Mouse (Mus musculus) liver, embryonic 11.5 days (tissue): ENCODE measurements around the gene Snd1. TPM values are rescaled to one million over a fixed set of nuclear protein-coding genes. Genes with fewer than 3 reads are reported as not detected.
A peak's percentile ranks its signal among the peaks of the same experiment; 100 is the strongest.

Experiments used
- ATAC-seq: fragments of 200-750 bp; cut with Nextera tagmentation; replicated peaks from 2 replicates; pipeline ENCODE4 v1.8.0; 2017; ENCODE audit warnings: moderate number of reproducible peaks, mild to moderate bottlenecking, moderate TSS enrichment, moderate library complexity; ENCODE audit not compliant: low FRiP score
- DNase-seq: peaks from one replicate; pipeline ENCODE4 v3.0.0-alpha.2; 2017; ENCODE audit warnings: low spot score
- H3K27ac ChIP-seq: fragments of 300-500 bp; sonication (generic); 2 replicates; pipeline ENCODE4 v1.5.1; 2014; ENCODE audit warnings: mild to moderate bottlenecking, low read depth, low read length, control low read depth
- H3K27me3 ChIP-seq: fragments of 300-500 bp; sonication (generic); replicated peaks from 2 replicates; pipeline ENCODE4 v1.6.1; 2014; ENCODE audit warnings: low read length, mixed read lengths; ENCODE audit not compliant: control insufficient read depth, insufficient read depth
- H3K36me3 ChIP-seq: fragments of 300-500 bp; sonication (generic); 2 replicates; pipeline ENCODE4 v1.6.1; 2014; ENCODE audit warnings: mild to moderate bottlenecking, low read length, moderate library complexity, mixed read lengths; ENCODE audit not compliant: control insufficient read depth, insufficient read depth
- H3K4me1 ChIP-seq: fragments of 300-500 bp; sonication (generic); replicated peaks from 2 replicates; pipeline ENCODE4 v1.6.1; 2014; ENCODE audit warnings: low read length, mixed read lengths; ENCODE audit not compliant: control insufficient read depth, insufficient read depth
- H3K4me2 ChIP-seq: fragments of 300-500 bp; sonication (generic); 2 replicates; pipeline ENCODE4 v1.6.1; 2014; ENCODE audit warnings: mild to moderate bottlenecking, control low read depth, moderate library complexity
- H3K4me3 ChIP-seq: fragments of 300-500 bp; sonication (generic); 2 replicates; pipeline ENCODE4 v1.5.1; 2014; ENCODE audit warnings: low read depth, low read length, control low read depth
- H3K9ac ChIP-seq: fragments of 300-500 bp; sonication (generic); 2 replicates; pipeline ENCODE4 v1.6.1; 2014; ENCODE audit warnings: low read depth, low read length, control low read depth
- H3K9me3 ChIP-seq: fragments of 300-500 bp; sonication (generic); 2 replicates; pipeline ENCODE4 v1.6.1; 2016; ENCODE audit warnings: low read length, inconsistent platforms, mixed read lengths; ENCODE audit not compliant: control insufficient read depth
- WGBS: fragments of 180-500 bp; shearing (Covaris S2); extraction: QIAGEN DNeasy Blood & Tissue Kit; methylation state at CpG from one replicate; pipeline ENCODE4 v1.1.7; 2014; 5-methylcytosine and 5-hydroxymethylcytosine counted together
- polyA plus RNA-seq: library from polyadenylated mRNA; unstranded; fragments of >200 nt; fragmentation: Nextera tagmentation; extraction: Ambion mirVana; gene quantifications from 2 replicates; pipeline ENCODE4 v1.2.1, GENCODE M21; 2014

The Snd1 gene
- polyA plus RNA-seq, 1 experiment from 2014 or later = 107 TPM

GRCm38 (mm10) chr6:28633656-28634055 lies 158.7 kb downstream of the Snd1 start:
- ATAC-seq = no peak
- no peak overlapping the region for H3K4me3 ChIP-seq
- peaks cover 11% of the 10 kb centered on the region for H3K4me1 ChIP-seq
- DNase-seq = no peak
- no peaks in the 10 kb centered on the region for H3K9me3 ChIP-seq
- WGBS = 69% methylated on average over 3 of the region's 3 CpGs
- no peaks in the 10 kb centered on the region for H3K36me3 ChIP-seq
- H3K27ac ChIP-seq = no peak overlapping the region
- H3K4me2 ChIP-seq = no peak overlapping the region
- no peaks in the 10 kb centered on the region for H3K27me3 ChIP-seq
- H3K9ac ChIP-seq = no peak overlapping the region

GRCm38 (mm10) chr6:28635092-28635491 lies 160.2 kb downstream of the Snd1 start:
- peaks cover 11% of the 10 kb centered on the region for H3K4me1 ChIP-seq
- H3K27ac ChIP-seq = no peak overlapping the region
- no peaks in the 10 kb centered on the region for H3K36me3 ChIP-seq
- no peak overlapping the region for H3K4me3 ChIP-seq
- DNase-seq = no peak
- no peak overlapping the region for H3K4me2 ChIP-seq
- no peaks in the 10 kb centered on the region for H3K9me3 ChIP-seq
- WGBS = 53% methylated on average over 1 of the region's 1 CpGs
- H3K9ac ChIP-seq = no peak overlapping the region
- 0 out of 2 replicates have a peak, but pooled peaks have one; percentile 33 for ATAC-seq
- H3K27me3 ChIP-seq = no peaks in the 10 kb centered on the region

GRCm38 (mm10) chr6:28635531-28636348 lies 160.8 kb downstream of the Snd1 start:
- Histone ChIP-seq H3K9me3 (no peaks in the 10 kb centered on the region), H3K4me2 (no peak overlapping the region), H3K27me3 (no peaks in the 10 kb centered on the region), H3K9ac (no peak overlapping the region), H3K4me1 (peaks cover 11% of the 10 kb centered on the region), H3K36me3 (no peaks in the 10 kb centered on the region), H3K4me3 (no peak overlapping the region), H3K27ac (no peak overlapping the region)
- DNase-seq (no peak), ATAC-seq (peak; percentile 58; the same call in 1 of the 2 replicates)
- WGBS = 60% methylated on average over 6 of the region's 6 CpGs

GRCm38 (mm10) chr6:28640088-28640487 lies 165.1 kb downstream of the Snd1 start:
- no peaks in the 10 kb centered on the region for H3K27me3 ChIP-seq
- no peaks in the 10 kb centered on the region for H3K36me3 ChIP-seq
- H3K4me3 ChIP-seq = no peak overlapping the region
- DNase-seq (no peak), ATAC-seq (no peak)
- no peak overlapping the region for H3K27ac ChIP-seq
- peaks cover 11% of the 10 kb centered on the region for H3K4me1 ChIP-seq
- WGBS = 92% methylated on average over 5 of the region's 5 CpGs
- no peaks in the 10 kb centered on the region for H3K9me3 ChIP-seq
- no peak overlapping the region for H3K9ac ChIP-seq
- no peak overlapping the region for H3K4me2 ChIP-seq

- H3K4me1 ChIP-seq = no peaks in the 10 kb centered on the region
- H3K27ac ChIP-seq = no peak overlapping the region
- ATAC-seq (no peak), DNase-seq (no peak)
- H3K9ac ChIP-seq = no peak overlapping the region
- H3K4me3 ChIP-seq = no peak overlapping the region
- no peaks in the 10 kb centered on the region for H3K9me3 ChIP-seq
- WGBS = 63% methylated on average over 2 of the region's 2 CpGs
- H3K27me3 ChIP-seq = no peaks in the 10 kb centered on the region
- H3K36me3 ChIP-seq = no peaks in the 10 kb centered on the region
- no peak overlapping the region for H3K4me2 ChIP-seq
Observed at GRCm38 (mm10) chr6:28642909-28643308, 168.0 kb downstream of the Snd1 start.

- no peaks in the 10 kb centered on the region for H3K36me3 ChIP-seq
- no peaks in the 10 kb centered on the region for H3K4me1 ChIP-seq
- no peak overlapping the region for H3K27ac ChIP-seq
- no peak overlapping the region for H3K9ac ChIP-seq
- H3K27me3 ChIP-seq = no peaks in the 10 kb centered on the region
- H3K4me2 ChIP-seq = no peak overlapping the region
- no peak for DNase-seq
- no peak for ATAC-seq
- H3K4me3 ChIP-seq = no peak overlapping the region
- H3K9me3 ChIP-seq = no peaks in the 10 kb centered on the region
Observed at GRCm38 (mm10) chr6:28645231-28645630, 170.3 kb downstream of the Snd1 start.

- DNase-seq = no peak
- Histone ChIP-seq H3K9ac (no peak overlapping the region), H3K4me2 (no peak overlapping the region), H3K4me1 (no peaks in the 10 kb centered on the region), H3K36me3 (no peaks in the 10 kb centered on the region; the same call in 1 of the 2 replicates), H3K4me3 (no peak overlapping the region), H3K27me3 (no peaks in the 10 kb centered on the region), H3K9me3 (no peaks in the 10 kb centered on the region), H3K27ac (no peak overlapping the region)
- no peak for ATAC-seq
- WGBS = 95% methylated on average over 5 of the region's 5 CpGs
Observed at GRCm38 (mm10) chr6:28656511-28656910, 181.6 kb downstream of the Snd1 start.

- Histone ChIP-seq H3K4me3 (no peak overlapping the region), H3K36me3 (no peaks in the 10 kb centered on the region; the same call in 1 of the 2 replicates), H3K27me3 (no peaks in the 10 kb centered on the region), H3K27ac (no peak overlapping the region), H3K4me2 (no peak overlapping the region), H3K9ac (no peak overlapping the region), H3K9me3 (no peaks in the 10 kb centered on the region), H3K4me1 (no peaks in the 10 kb centered on the region)
- DNase-seq (no peak), ATAC-seq (no peak)
- 82% methylated on average over 3 of the region's 3 CpGs for WGBS
Observed at GRCm38 (mm10) chr6:28663004-28663403, 188.1 kb downstream of the Snd1 start.

GRCm38 (mm10) chr6:28663670-28664069 lies 188.7 kb downstream of the Snd1 start:
- H3K4me2 ChIP-seq = no peak overlapping the region
- no peak overlapping the region for H3K27ac ChIP-seq
- H3K4me3 ChIP-seq = no peak overlapping the region
- no peaks in the 10 kb centered on the region for H3K27me3 ChIP-seq
- ATAC-seq (no peak), DNase-seq (no peak)
- no peaks in the 10 kb centered on the region for H3K4me1 ChIP-seq
- H3K9me3 ChIP-seq = no peaks in the 10 kb centered on the region
- no peak overlapping the region for H3K9ac ChIP-seq
- H3K36me3 ChIP-seq = no peaks in the 10 kb centered on the region; the same call in 1 of the 2 replicates
- 90% methylated on average over 5 of the region's 5 CpGs for WGBS
